Mouse (Mus musculus) intestine, embryonic 14.5 days (tissue): ENCODE results near the gene Olfr642. TPM values are rescaled to one million over a fixed set of nuclear protein-coding genes. Genes with fewer than 3 reads are reported as not detected.

ENCODE experiments used
- ATAC-seq: fragments of 200-750 bp; cut with Nextera tagmentation; replicated peaks from 2 replicates; pipeline ENCODE4 v1.8.0; 2017; ENCODE audit warnings: low read depth, moderate number of reproducible peaks, moderate TSS enrichment, moderate library complexity; ENCODE audit not compliant: low FRiP score, low TSS enrichment
- DNase-seq: peaks from one replicate; pipeline ENCODE4 v3.0.0-alpha.2; 2018; ENCODE audit warnings: low spot score
- H3K27ac ChIP-seq: fragments of 300-500 bp; sonication (generic); 2 replicates; pipeline ENCODE4 v1.5.1; 2014; ENCODE audit warnings: low read depth, mild to moderate bottlenecking, control low read depth
- H3K27me3 ChIP-seq: fragments of 300-500 bp; sonication (generic); replicated peaks from 2 replicates; pipeline ENCODE4 v1.6.1; 2014; ENCODE audit warnings: low read length, control low read depth; ENCODE audit not compliant: control insufficient read depth, insufficient read depth
- H3K36me3 ChIP-seq: fragments of 300-500 bp; sonication (generic); 2 replicates; pipeline ENCODE4 v1.6.1; 2014; ENCODE audit warnings: low read length, control low read depth; ENCODE audit not compliant: control insufficient read depth, insufficient read depth
- H3K4me1 ChIP-seq: fragments of 300-500 bp; sonication (generic); replicated peaks from 2 replicates; pipeline ENCODE4 v1.6.1; 2014; ENCODE audit warnings: low read length, control low read depth, mixed read lengths; ENCODE audit not compliant: control insufficient read depth, insufficient read depth
- H3K4me2 ChIP-seq: fragments of 300-500 bp; sonication (generic); 2 replicates; pipeline ENCODE4 v1.6.1; 2014; ENCODE audit warnings: low read length
- H3K4me3 ChIP-seq: fragments of 300-500 bp; sonication (generic); 2 replicates; pipeline ENCODE4 v1.5.1; 2014; ENCODE audit warnings: low read depth, low read length, control low read depth, mixed read lengths
- H3K9ac ChIP-seq: fragments of 300-500 bp; sonication (generic); 2 replicates; pipeline ENCODE4 v1.6.1; 2014; ENCODE audit warnings: mild to moderate bottlenecking, low read length
- H3K9me3 ChIP-seq: fragments of 300-500 bp; sonication (generic); 2 replicates; pipeline ENCODE4 v1.6.1; 2016; ENCODE audit warnings: low read length, control low read depth; ENCODE audit not compliant: control insufficient read depth
- WGBS: fragments of 180-500 bp; shearing (Covaris S2); extraction: QIAGEN DNeasy Blood & Tissue Kit; methylation state at CpG from one replicate; pipeline ENCODE4 v1.1.7; 2014; 5-methylcytosine and 5-hydroxymethylcytosine counted together
- polyA plus RNA-seq: library from polyadenylated mRNA; unstranded; fragments of >200 nt; fragmentation: Nextera tagmentation; extraction: Ambion mirVana; gene quantifications from 2 replicates; pipeline ENCODE4 v1.2.1, GENCODE M21; 2014

The Olfr642 gene
- polyA plus RNA-seq, 1 experiment from 2014 or later, result not detected

DNA sequence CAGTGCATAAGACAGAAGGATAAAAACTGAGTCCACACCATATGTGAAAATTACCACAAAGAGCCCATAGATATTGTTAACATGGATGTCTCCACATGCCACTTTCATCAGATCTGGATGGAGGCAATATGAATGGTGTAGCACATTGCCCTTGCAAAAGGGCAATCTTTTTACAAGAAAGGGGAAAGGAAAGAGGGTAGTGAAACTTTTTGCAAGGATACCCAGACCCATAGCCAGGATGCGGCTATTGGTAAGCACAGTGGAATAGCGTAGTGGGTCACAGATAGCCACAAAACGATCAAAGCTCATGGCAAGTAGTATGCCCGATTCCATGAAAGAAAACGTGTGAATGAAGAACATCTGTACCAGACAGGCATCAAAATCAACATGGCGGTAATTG lies 30.8 kb downstream of the Olfr642 start:
- Histone ChIP-seq H3K27me3 (no peaks in the 10 kb centered on the region), H3K27ac (no peak overlapping the region), H3K36me3 (no peaks in the 10 kb centered on the region), H3K4me2 (no peak overlapping the region), H3K4me3 (no peak overlapping the region), H3K9ac (no peak overlapping the region), H3K9me3 (no peaks in the 10 kb centered on the region), H3K4me1 (no peaks in the 10 kb centered on the region)
- WGBS, result 92% methylated on average over 6 of the region's 6 CpGs
- DNase-seq (no peak), ATAC-seq (no peak)

GRCm38 (mm10) chr7:104018953-104019352 lies 33.5 kb downstream of the Olfr642 start:
- WGBS, result 92% methylated on average over 1 of the region's 1 CpGs
- no peak overlapping the region for H3K4me2 ChIP-seq
- no peaks in the 10 kb centered on the region for H3K27me3 ChIP-seq
- no peak for DNase-seq
- no peaks in the 10 kb centered on the region for H3K4me1 ChIP-seq
- no peak overlapping the region for H3K4me3 ChIP-seq
- no peak overlapping the region for H3K27ac ChIP-seq
- no peaks in the 10 kb centered on the region for H3K36me3 ChIP-seq
- no peak for ATAC-seq
- H3K9me3 ChIP-seq, result no peaks in the 10 kb centered on the region
- no peak overlapping the region for H3K9ac ChIP-seq

DNA sequence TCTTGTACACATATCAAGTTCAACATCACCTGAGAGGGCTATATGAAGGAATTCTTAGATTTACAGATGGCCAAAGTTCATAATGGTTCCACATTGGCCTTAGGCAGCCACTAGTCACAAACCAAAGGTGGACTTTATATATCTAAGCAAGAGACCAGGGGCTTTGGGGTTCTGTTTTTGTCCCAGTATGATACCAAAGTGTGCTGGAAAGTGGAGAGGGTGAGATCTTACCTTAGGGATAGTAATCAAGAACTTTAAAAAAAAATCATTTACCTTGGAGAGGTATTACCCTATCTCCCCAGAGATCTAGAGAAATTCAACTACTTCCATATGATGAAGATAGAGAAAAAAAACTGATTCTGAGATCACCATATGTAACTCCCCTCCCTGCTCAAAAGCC lies 35.3 kb downstream of the Olfr642 start, which contains the start of gene Olfr639:
Gene Olfr639 (minus strand): TSS at position 101 of the 400 bp plus-strand sequence.
- no peak within 1 kb of the TSS for H3K27ac ChIP-seq
- H3K9me3 ChIP-seq, result no peaks in the 10 kb centered on the region
- H3K9ac ChIP-seq, result no peak within 1 kb of the TSS
- no peaks in the 10 kb centered on the region for H3K27me3 ChIP-seq
- no peak for ATAC-seq
- no peak within 1 kb of the TSS for H3K4me3 ChIP-seq
- no peaks in the 10 kb centered on the region for H3K36me3 ChIP-seq
- DNase-seq, result no peak
- H3K4me1 ChIP-seq, result no peaks in the 10 kb centered on the region
- H3K4me2 ChIP-seq, result no peak within 1 kb of the TSS

GRCm38 (mm10) chr7:103999124-103999523 lies 53.3 kb downstream of the Olfr642 start:
- Histone ChIP-seq H3K27me3 (no peaks in the 10 kb centered on the region), H3K4me2 (no peak overlapping the region)

GRCm38 (mm10) chr7:103998446-103998845 lies 54.0 kb downstream of the Olfr642 start, which contains the start of gene Olfr638:
TSS of gene Olfr638 (plus strand) at chr7:103998746.
- H3K9me3 ChIP-seq, result no peaks in the 10 kb centered on the region
- H3K27me3 ChIP-seq, result no peaks in the 10 kb centered on the region
- no peak within 1 kb of the TSS for H3K9ac ChIP-seq
- no peak within 1 kb of the TSS for H3K27ac ChIP-seq
- no peaks in the 10 kb centered on the region for H3K4me1 ChIP-seq
- H3K4me3 ChIP-seq, result no peak within 1 kb of the TSS
- DNase-seq (no peak), ATAC-seq (no peak)
- H3K4me2 ChIP-seq, result no peak within 1 kb of the TSS
- no peaks in the 10 kb centered on the region for H3K36me3 ChIP-seq

More at GRCm38 (mm10) chr7:103999124-103999523, 53.3 kb downstream of the Olfr642 start:
- Histone ChIP-seq H3K4me1 (no peaks in the 10 kb centered on the region), H3K27ac (no peak overlapping the region), H3K9ac (no peak overlapping the region), H3K4me3 (no peak overlapping the region), H3K36me3 (no peaks in the 10 kb centered on the region), H3K9me3 (no peaks in the 10 kb centered on the region)
- ATAC-seq (no peak), DNase-seq (no peak)

Other genes with a start within 250 kb of the Olfr642 start
- gene Hbb-bt, start 238.7 kb downstream of the Olfr642 start, polyA plus RNA-seq, result 1,233 and 1,868 TPM in 2 replicates
- gene Hbb-bs, start 224.6 kb downstream of the Olfr642 start, polyA plus RNA-seq, result 2,953 and 4,508 TPM in 2 replicates
- gene Hbb-bh2, start 212.1 kb downstream of the Olfr642 start, polyA plus RNA-seq, result not detected in 2 replicates
- gene Hbb-bh1, start 209.5 kb downstream of the Olfr642 start, polyA plus RNA-seq, result 4.9 and 8.3 TPM in 2 replicates
- 727 and 736 TPM in 2 replicates for gene Hbb-y, start 199.4 kb downstream of the Olfr642 start, polyA plus RNA-seq
- gene Olfr66, start 166.4 kb downstream of the Olfr642 start, polyA plus RNA-seq, result not detected in 2 replicates
- not detected in 2 replicates for gene Olfr64, start 158.2 kb downstream of the Olfr642 start, polyA plus RNA-seq
- gene Olfr65, start 149.2 kb downstream of the Olfr642 start, polyA plus RNA-seq, result not detected in 2 replicates
- not detected in 2 replicates for gene Olfr631, start 123.8 kb downstream of the Olfr642 start, polyA plus RNA-seq
- gene Olfr632, start 118.3 kb downstream of the Olfr642 start, polyA plus RNA-seq, result not detected in 2 replicates
- gene Olfr633, start 108.2 kb downstream of the Olfr642 start, polyA plus RNA-seq, result not detected in 2 replicates
- not detected in 2 replicates for gene Olfr635, start 81.5 kb downstream of the Olfr642 start, polyA plus RNA-seq
- not detected in 2 replicates for gene Olfr638, start 53.9 kb downstream of the Olfr642 start, polyA plus RNA-seq
- 0.04 TPM in 1 of 2 replicates, not detected in the other for gene Olfr639, start 35.4 kb downstream of the Olfr642 start, polyA plus RNA-seq
- gene Olfr640, start 27.1 kb downstream of the Olfr642 start, polyA plus RNA-seq, result not detected in 2 replicates
- not detected in 2 replicates for gene Olfr641, start 17.2 kb downstream of the Olfr642 start, polyA plus RNA-seq
- gene 4930516K23Rik, start 8.8 kb upstream of the Olfr642 start, polyA plus RNA-seq, result not detected in 2 replicates
- gene Olfr644, start 19.2 kb upstream of the Olfr642 start, polyA plus RNA-seq, result not detected in 2 replicates
- gene Olfr645, start 32.8 kb upstream of the Olfr642 start, polyA plus RNA-seq, result not detected in 2 replicates
- gene Olfr646, start 52.2 kb upstream of the Olfr642 start, polyA plus RNA-seq, result not detected in 2 replicates
- not detected in 2 replicates for gene Ubqln5, start 77.2 kb upstream of the Olfr642 start, polyA plus RNA-seq
- gene Olfr643, start 84.7 kb upstream of the Olfr642 start, polyA plus RNA-seq, result not detected in 2 replicates
- gene Ubqln3, start 90.6 kb upstream of the Olfr642 start, polyA plus RNA-seq, result not detected in 2 replicates
- not detected in 2 replicates for gene Ubqlnl, start 97.9 kb upstream of the Olfr642 start, polyA plus RNA-seq
- not detected in 2 replicates for gene Olfm5, start 112.2 kb upstream of the Olfr642 start, polyA plus RNA-seq
- 0.32 and 0.36 TPM in 2 replicates for gene Olfr648, start 130.7 kb upstream of the Olfr642 start, polyA plus RNA-seq
- gene Olfr649, start 143.3 kb upstream of the Olfr642 start, polyA plus RNA-seq, result not detected in 2 replicates
- 1.6 TPM in 2 replicates for gene Trim6, start 166.1 kb upstream of the Olfr642 start, polyA plus RNA-seq
- gene Trim34a, start 191.8 kb upstream of the Olfr642 start, polyA plus RNA-seq, result 1.5 and 1.9 TPM in 2 replicates
- 0.12 and 0.31 TPM in 2 replicates for gene Trim5, start 235.4 kb upstream of the Olfr642 start, polyA plus RNA-seq